Mouse (Mus musculus): ENCODE measurements around the gene Brms1. TPM values are rescaled to one million over a fixed set of nuclear protein-coding genes. Genes with fewer than 3 reads are reported as not detected.

Brms1 gene
- total and polyA plus RNA-seq, 3 experiments, result 22.8 to 50.9 (median 36.3) TPM

DNA sequence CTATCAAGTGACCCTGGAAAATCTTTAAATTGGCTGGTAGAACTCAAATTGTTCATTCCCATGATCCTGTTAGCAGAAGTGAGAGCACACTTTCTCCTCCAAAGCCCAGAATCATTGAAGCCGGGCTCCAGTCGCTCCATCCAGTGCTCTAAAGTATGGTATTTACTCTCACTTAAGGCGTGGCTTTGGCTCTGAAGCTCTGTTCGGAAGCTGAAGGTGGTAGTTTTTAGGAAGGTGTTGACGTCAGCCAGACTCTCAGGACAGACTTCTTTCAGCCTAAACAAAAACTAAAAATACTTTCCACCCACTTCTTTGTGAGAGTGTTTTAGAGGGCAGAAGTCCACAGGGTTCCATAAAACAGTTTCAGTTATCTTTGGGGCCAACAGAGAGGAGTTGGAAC is 32.4 kb downstream of the Brms1 start:
- dilution Hi-C loops (cut with MboI; ENCODE audit: extremely low pct_ligation_motif_present, extremely low pct_unique_long_range_greater_than_20kb, low sequenced_read_pairs) (no loop called here), in situ Hi-C loops (cut with MboI; ENCODE audit: low pct_ligation_motif_present, low pct_unique_long_range_greater_than_20kb, low sequenced_read_pairs) (no loop called here)
- peaks cover 8 to 23% of the 10 kb centered on the region in 2 experiments; a peak in 3 of 4 replicates for H3K4me1 ChIP-seq (ENCODE audit: control insufficient read depth in 1 of 2, insufficient read depth in 2 of 2)
- H3K9ac ChIP-seq (ENCODE audit: insufficient read depth, low read depth), result no peak overlapping the region
- H3K9me3 ChIP-seq (replicated peaks; ENCODE audit: low read length), result peaks cover 6% of the 10 kb centered on the region
- peaks cover 76% of the 10 kb centered on the region for H3K27me3 ChIP-seq (replicated peaks)
- H3K27ac ChIP-seq (ENCODE audit: insufficient read depth, low read depth), result no peak overlapping the region
- H3K4me2 ChIP-seq (ENCODE audit: insufficient read depth, low read depth, poor library complexity, severe bottlenecking), result peak overlapping the region; percentile 65
- no peak for DNase-seq (ENCODE audit: extremely low read depth)
- TF ChIP-seq E2F4 (IDR thresholded peaks at IDR 0.05; ENCODE audit: insufficient replicate concordance, low read depth, low read length) (no peak), IRF4 (IDR thresholded peaks at IDR 0.05; ENCODE audit: low read depth, low read length) (no peak), ELF1 (IDR thresholded peaks at IDR 0.05; ENCODE audit: low read depth, low read length) (no peak), RCOR1 (conservative IDR thresholded peaks at IDR 0.05; ENCODE audit: low read depth, low read length) (no peak), SIN3A (IDR thresholded peaks at IDR 0.05; ENCODE audit: low read length) (no peak), TCF12 (IDR thresholded peaks at IDR 0.05; ENCODE audit: low read depth, low read length) (no peak), RAD21 (IDR thresholded peaks at IDR 0.05; ENCODE audit: low read depth, low read length) (no peak), CHD1 (IDR thresholded peaks at IDR 0.05; ENCODE audit: low read depth, low read length) (no peak), POLR2AphosphoS2 (IDR thresholded peaks at IDR 0.05; ENCODE audit: low read depth, low read length) (no peak), CHD2 (IDR thresholded peaks at IDR 0.05; ENCODE audit: low read length) (no peak), NRF1 (IDR thresholded peaks at IDR 0.05; ENCODE audit: low read depth, low read length) (no peak), TBP (conservative IDR thresholded peaks at IDR 0.05; ENCODE audit: low read depth, low read length) (no peak), EP300 (IDR thresholded peaks at IDR 0.05; ENCODE audit: low read length) (no peak), MAX (IDR thresholded peaks at IDR 0.05; ENCODE audit: low read length) (no peak)
- no peaks in the 10 kb centered on the region for H3K36me3 ChIP-seq (replicated peaks in 1 of 2; ENCODE audit: control insufficient read depth in 1 of 2, insufficient read depth in 1 of 2, low read length in 1 of 2)
- H3K4me3 ChIP-seq (replicated peaks in 1 of 3; ENCODE audit: low read depth in 2 of 3, low read length in 2 of 3, poor library complexity in 1 of 3), result no peak overlapping the region
- no peaks in the 10 kb centered on the region for H3K79me2 ChIP-seq (replicated peaks; ENCODE audit: control insufficient read depth, extremely low read depth, insufficient read depth, poor library complexity, severe bottlenecking)

DNA sequence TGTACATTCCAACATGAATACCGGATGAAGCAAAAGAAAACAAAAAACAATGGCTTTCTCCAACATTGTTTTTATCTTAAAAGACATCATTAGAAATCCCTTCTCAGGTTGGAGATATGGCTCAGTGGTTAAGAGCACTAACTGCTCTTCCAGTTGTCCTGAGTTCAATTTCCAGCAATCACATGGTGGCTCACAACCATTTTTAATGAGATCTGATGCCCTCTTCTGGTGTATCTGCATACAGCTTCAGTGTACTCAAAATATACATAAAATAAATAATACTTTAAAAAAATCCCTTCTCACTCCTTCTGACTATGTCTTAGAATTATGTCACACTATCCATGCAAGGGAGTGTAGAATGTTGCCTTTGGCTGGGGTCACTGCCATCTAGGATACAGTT is 38.1 kb downstream of the Brms1 start:
- H3K27ac ChIP-seq (ENCODE audit: insufficient read depth, low read depth), result no peak overlapping the region
- TF ChIP-seq CTCF (conservative IDR thresholded peaks at IDR 0.05 in 1 of 2, IDR thresholded peaks at IDR 0.05 in 1 of 2; ENCODE audit: low read depth in 2 of 2, low read length in 2 of 2), result peak in 1 of 2 experiments; percentile 22; a peak in 1 of 4 replicates
- no peak for TF ChIP-seq ZNF384 (IDR thresholded peaks at IDR 0.05; ENCODE audit: low read depth, low read length)
- peak; percentile 2 for TF ChIP-seq RAD21 (IDR thresholded peaks at IDR 0.05; ENCODE audit: low read depth, low read length)
- TF ChIP-seq CHD2 (IDR thresholded peaks at IDR 0.05; ENCODE audit: low read length), result no peak
- H3K36me3 ChIP-seq (replicated peaks in 1 of 2; ENCODE audit: control insufficient read depth in 1 of 2, insufficient read depth in 1 of 2, low read length in 1 of 2), result no peaks in the 10 kb centered on the region
- no peak overlapping the region for H3K4me2 ChIP-seq (ENCODE audit: insufficient read depth, low read depth, poor library complexity, severe bottlenecking)
- H3K79me2 ChIP-seq (replicated peaks; ENCODE audit: control insufficient read depth, extremely low read depth, insufficient read depth, poor library complexity, severe bottlenecking), result no peaks in the 10 kb centered on the region
- H3K9ac ChIP-seq (ENCODE audit: insufficient read depth, low read depth), result no peak overlapping the region
- peaks cover 80% of the 10 kb centered on the region for H3K27me3 ChIP-seq (replicated peaks)
- H3K4me3 ChIP-seq (replicated peaks in 1 of 3; ENCODE audit: low read depth in 2 of 3, low read length in 2 of 3, poor library complexity in 1 of 3), result no peak overlapping the region
- DNase-seq (ENCODE audit: extremely low read depth), result no peak
- H3K4me1 ChIP-seq (ENCODE audit: control insufficient read depth in 1 of 2, insufficient read depth in 2 of 2), result peaks cover 0 to 8% of the 10 kb centered on the region in 2 experiments; a peak in 2 of 4 replicates
- dilution Hi-C loops (cut with MboI; ENCODE audit: extremely low pct_ligation_motif_present, extremely low pct_unique_long_range_greater_than_20kb, low sequenced_read_pairs) (no loop called here), in situ Hi-C loops (cut with MboI; ENCODE audit: low pct_ligation_motif_present, low pct_unique_long_range_greater_than_20kb, low sequenced_read_pairs) (no loop called here)
- H3K9me3 ChIP-seq (replicated peaks; ENCODE audit: low read length), result peaks cover 8% of the 10 kb centered on the region

All from CH12.LX (cell line).